Mouse (Mus musculus) E14TG2a.4 (cell line): ENCODE results near the gene Hspg2.

Experiments used
- CTCF ChIP-seq: conservative IDR thresholded peaks from 2 replicates; pipeline ENCODE4 v1.5.1; 2014; ENCODE audit warnings: low read length
- NANOG ChIP-seq: IDR thresholded peaks from 2 replicates; pipeline ENCODE4 v1.6.1; 2014; ENCODE audit warnings: borderline replicate concordance, low read length, mixed read lengths
- POU5F1 ChIP-seq: IDR thresholded peaks from 2 replicates; pipeline ENCODE4 v1.6.1; 2014; ENCODE audit warnings: low read length, borderline replicate concordance

GRCm38 (mm10) chr4:137449715-137450114 is 18.9 kb upstream of the Hspg2 start:
- TF ChIP-seq CTCF (no peak), POU5F1 (no peak), NANOG (no peak)
